Mouse (Mus musculus) ES-E14 (cell line): ENCODE results near the gene Cacna1d. TPM values are rescaled to one million over a fixed set of nuclear protein-coding genes. Genes with fewer than 3 reads are reported as not detected.
A peak's percentile ranks its signal among the peaks of the same experiment; 100 is the strongest.

Experiments used
- DNase-seq: peaks from one replicate; pipeline ENCODE4 v3.0.0-alpha.2; 2013; ENCODE audit warnings: low read depth, low spot score
- H3K27ac ChIP-seq: 2 replicates; pipeline ENCODE4 v1.5.1; 2012; ENCODE audit warnings: low read depth, mild to moderate bottlenecking, low read length, moderate library complexity, mixed read lengths; ENCODE audit not compliant: poor library complexity, insufficient read depth, severe bottlenecking
- H3K36me3 ChIP-seq: 2 replicates; pipeline ENCODE4 v1.6.1; 2012; ENCODE audit warnings: mild to moderate bottlenecking, low read length, moderate library complexity, mixed read lengths; ENCODE audit not compliant: control insufficient read depth, poor library complexity, insufficient read depth, severe bottlenecking
- H3K4me1 ChIP-seq, 2 experiments: fragments of 150-350 bp in 1 of 2; sonication (generic) in 1 of 2; 2 replicates each; pipeline ENCODE4 v1.6.1; 2012; ENCODE audit warnings: low read length in 2 of 2, mild to moderate bottlenecking in 1 of 2, mixed read lengths in 1 of 2; ENCODE audit not compliant: control insufficient read depth in 2 of 2, insufficient read depth in 2 of 2, poor library complexity in 1 of 2
- H3K4me3 ChIP-seq, 2 experiments: fragments of 150-350 bp in 1 of 2; sonication (generic) in 1 of 2; 2 replicates each; pipeline ENCODE4 v1.5.1; 2012; ENCODE audit warnings: low read length in 2 of 2, low read depth in 1 of 2, mild to moderate bottlenecking in 1 of 2, mixed read lengths in 1 of 2; ENCODE audit not compliant: insufficient read depth in 1 of 2, poor library complexity in 1 of 2, severe bottlenecking in 1 of 2
- H3K9ac ChIP-seq: 2 replicates; pipeline ENCODE4 v1.6.1; 2012; ENCODE audit warnings: low read depth, mild to moderate bottlenecking, low read length, mixed read lengths; ENCODE audit not compliant: poor library complexity, insufficient read depth, severe bottlenecking
- H3K9me3 ChIP-seq: fragments of 150-350 bp; sonication (generic); 2 replicates; pipeline ENCODE4 v1.6.1; 2012; ENCODE audit warnings: low read depth, mild to moderate bottlenecking, low read length; ENCODE audit not compliant: control insufficient read depth, insufficient read depth
- CHD2 ChIP-seq: IDR thresholded peaks from 2 replicates; pipeline ENCODE4 v1.6.1; 2014; ENCODE audit warnings: mild to moderate bottlenecking, low read depth, low read length, inconsistent platforms
- HCFC1 ChIP-seq: IDR thresholded peaks from 2 replicates; pipeline ENCODE4 v1.6.1; 2012; ENCODE audit warnings: low read length, inconsistent platforms, borderline replicate concordance; ENCODE audit not compliant: insufficient read depth
- MAFK ChIP-seq: IDR thresholded peaks from 2 replicates; pipeline ENCODE4 v1.6.1; 2014; ENCODE audit warnings: mild to moderate bottlenecking, low read depth, low read length, inconsistent platforms; ENCODE audit not compliant: insufficient read depth
- ZC3H11A ChIP-seq: IDR thresholded peaks from 2 replicates; pipeline ENCODE4 v1.6.1; 2012; ENCODE audit warnings: low read depth, mild to moderate bottlenecking, inconsistent platforms, low read length, borderline replicate concordance
- ZNF384 ChIP-seq: IDR thresholded peaks from 2 replicates; pipeline ENCODE4 v1.6.1; 2012; ENCODE audit warnings: low read depth, low read length, inconsistent platforms
- in situ Hi-C, 2 experiments: fragments of 600-800 bp; cut with MboI; formaldehyde crosslinking; loops; one replicate each; pipeline ENCODE4 v1.15.1; 2025; ENCODE audit warnings: low sequenced_read_pairs in 2 of 2, inconsistent platforms in 1 of 2; ENCODE audit not compliant: unreplicated experiment in 2 of 2
- total RNA-seq: library from RNA; depleted of rRNA; stranded (reverse); fragments of 300-350 nt; gene quantifications from 2 replicates; pipeline ENCODE4 v1.2.3, GENCODE M21; 2012

The Cacna1d gene
- total RNA-seq, 1 experiment: 0.36 TPM

GRCm38 (mm10) chr14:30196959-30197358 lies 294.3 kb downstream of the Cacna1d start:
- H3K4me3 ChIP-seq: no peak overlapping the region
- no peak overlapping the region for H3K9ac ChIP-seq
- DNase-seq: no peak
- no peaks in the 10 kb centered on the region for H3K36me3 ChIP-seq
- TF ChIP-seq CHD2 (no peak), MAFK (no peak)
- H3K4me1 ChIP-seq: no peaks in the 10 kb centered on the region
- in situ Hi-C loops: no loop called here
- no peak overlapping the region for H3K27ac ChIP-seq
- H3K9me3 ChIP-seq: no peaks in the 10 kb centered on the region

GRCm38 (mm10) chr14:30196235-30196634 lies 295.0 kb downstream of the Cacna1d start:
- Histone ChIP-seq H3K4me1 (no peaks in the 10 kb centered on the region), H3K4me3 (no peak overlapping the region), H3K9ac (no peak overlapping the region), H3K27ac (no peak overlapping the region), H3K36me3 (no peaks in the 10 kb centered on the region), H3K9me3 (no peaks in the 10 kb centered on the region)
- no peak for TF ChIP-seq MAFK
- in situ Hi-C loops: no loop called here
- no peak for DNase-seq

DNA sequence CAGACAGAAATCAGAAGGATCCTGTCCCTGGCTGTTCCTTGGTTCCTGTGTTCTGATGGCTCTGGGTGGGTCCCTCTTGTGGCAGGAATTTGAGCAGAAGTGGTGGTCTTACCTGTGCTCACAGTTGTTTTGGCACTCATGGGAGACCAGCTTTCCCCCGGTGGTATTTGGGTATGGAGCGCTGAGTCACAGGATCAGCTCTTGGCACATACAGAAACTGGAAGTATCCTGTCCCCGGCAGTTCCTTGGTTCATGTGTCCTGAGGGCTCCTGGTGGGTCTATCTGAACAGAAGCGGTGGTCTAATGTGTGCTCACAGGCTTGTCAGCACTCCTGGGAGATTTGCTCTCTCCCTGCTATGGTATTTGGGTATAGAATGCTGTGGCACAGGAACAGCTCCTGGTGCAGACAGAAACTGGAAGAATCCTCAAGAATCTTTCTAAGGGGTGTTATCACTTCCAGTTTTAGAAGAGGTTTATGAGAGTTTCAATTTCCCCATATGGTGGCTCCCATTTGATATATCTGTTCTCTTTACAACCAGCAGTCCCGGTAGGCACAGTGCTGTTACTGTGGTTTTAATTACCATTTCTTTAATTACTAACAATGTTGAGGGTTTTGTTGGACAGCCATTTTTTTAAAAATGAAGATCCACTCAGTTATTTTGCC lies 300.8 kb downstream of the Cacna1d start:
- peak; percentile 16 for DNase-seq
- Histone ChIP-seq H3K27ac (no peak overlapping the region), H3K4me3 (no peak overlapping the region), H3K9ac (no peak overlapping the region), H3K4me1 (no peaks in the 10 kb centered on the region), H3K36me3 (no peaks in the 10 kb centered on the region), H3K9me3 (no peaks in the 10 kb centered on the region)
- TF ChIP-seq MAFK (no peak), CHD2 (no peak), ZC3H11A (no peak), HCFC1 (no peak), ZNF384 (no peak)
- in situ Hi-C loops: no loop called here

DNA sequence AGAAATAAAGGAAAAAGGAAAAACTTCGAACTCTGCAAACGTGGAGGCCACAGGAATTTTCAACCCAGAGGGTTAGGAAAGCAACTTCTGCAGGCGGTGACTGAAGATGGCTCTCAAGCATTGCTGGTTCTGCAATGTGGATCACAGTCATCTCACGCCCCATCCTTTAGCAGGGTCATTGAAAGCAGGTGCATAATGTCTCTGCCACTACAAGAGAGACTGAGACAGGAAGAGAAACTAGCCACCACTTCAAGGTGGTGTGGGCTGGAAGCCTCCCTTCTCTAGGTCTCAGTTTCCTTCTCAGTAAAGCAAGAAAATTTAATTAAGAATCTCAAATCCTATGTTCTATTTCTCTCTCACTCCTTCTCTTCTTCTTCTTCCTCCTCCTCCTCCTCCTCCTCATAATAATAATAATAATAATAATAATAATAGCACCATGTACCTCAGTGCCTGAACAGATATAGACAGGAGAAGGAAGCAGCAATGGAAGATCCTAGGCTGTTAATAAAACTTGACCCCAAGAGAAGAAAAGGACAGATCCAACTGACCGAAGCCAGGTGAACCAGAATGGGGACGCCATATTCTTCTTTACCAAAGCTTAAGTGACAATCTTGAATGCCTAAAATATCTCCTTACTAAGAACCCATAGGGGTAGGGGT lies 305.5 kb downstream of the Cacna1d start:
- DNase-seq: no peak
- in situ Hi-C loops: no loop called here
- no peak overlapping the region for H3K9ac ChIP-seq
- no peaks in the 10 kb centered on the region for H3K36me3 ChIP-seq
- no peaks in the 10 kb centered on the region for H3K9me3 ChIP-seq
- no peak overlapping the region for H3K27ac ChIP-seq
- H3K4me1 ChIP-seq: no peaks in the 10 kb centered on the region
- no peak for TF ChIP-seq CHD2
- TF ChIP-seq ZNF384: no peak
- no peak for TF ChIP-seq ZC3H11A
- H3K4me3 ChIP-seq: no peak overlapping the region

DNA sequence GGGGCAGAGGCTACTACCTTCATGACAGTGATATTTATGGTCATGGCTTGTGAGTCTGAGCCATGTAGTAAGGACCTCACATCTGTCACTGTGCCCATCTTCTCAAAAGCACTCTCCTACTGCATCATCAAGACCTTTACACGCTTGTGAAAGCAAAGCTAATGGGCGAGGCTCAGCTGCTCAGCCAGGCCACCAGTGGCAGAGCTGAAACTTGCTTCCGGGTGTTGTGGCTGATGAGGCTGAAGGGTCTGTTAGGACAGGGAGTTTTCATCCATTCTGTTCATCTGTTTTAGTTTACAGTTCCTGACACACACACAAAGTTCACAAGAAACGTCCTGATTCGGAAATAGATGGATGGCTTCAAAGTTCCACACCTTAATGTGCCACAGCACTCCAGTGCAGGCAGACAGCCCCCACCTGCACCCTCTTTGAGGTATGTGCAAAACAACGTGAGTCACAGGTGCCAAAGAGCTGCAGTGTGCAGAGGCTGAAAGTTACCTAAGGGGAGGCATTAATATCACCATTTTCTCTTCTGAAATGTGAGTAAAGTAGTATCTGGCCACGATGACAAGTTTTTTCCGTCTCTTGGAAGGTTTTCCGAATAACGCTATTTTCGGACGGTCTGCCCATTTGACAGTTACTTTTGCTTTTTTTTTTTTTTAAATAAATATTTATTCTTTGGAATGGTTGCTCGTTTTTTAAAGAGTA lies 306.7 kb downstream of the Cacna1d start:
- no peak for TF ChIP-seq ZC3H11A
- TF ChIP-seq ZNF384: no peak
- TF ChIP-seq MAFK: no peak
- TF ChIP-seq HCFC1: no peak
- no peak for TF ChIP-seq CHD2
- in situ Hi-C loops: no loop called here
- no peak overlapping the region for H3K9ac ChIP-seq
- no peak overlapping the region for H3K4me3 ChIP-seq
- no peaks in the 10 kb centered on the region for H3K4me1 ChIP-seq
- DNase-seq: no peak
- H3K27ac ChIP-seq: no peak overlapping the region
- no peaks in the 10 kb centered on the region for H3K36me3 ChIP-seq
- no peaks in the 10 kb centered on the region for H3K9me3 ChIP-seq
